Mouse (Mus musculus) layer of hippocampus, adult 6 months (tissue): ENCODE results near the gene Ube2i. TPM values are rescaled to one million over a fixed set of nuclear protein-coding genes. Genes with fewer than 3 reads are reported as not detected.

ENCODE experiments used
- long read RNA-seq, 2 experiments: library from polyadenylated mRNA; unstranded; transcript quantifications; one replicate each; pipeline ENCODE4 v2.0.0; 2019 to 2020
- microRNA-seq: library from miRNA; unstranded; fragments of <30 nt; microRNA quantifications from one replicate; pipeline ENCODE4 v1.2.0, GENCODE M21; 2020
- polyA plus RNA-seq: library from polyadenylated mRNA; unstranded; fragments of <200 nt; fragmentation: Nextera tagmentation; gene quantifications from 2 replicates; pipeline ENCODE4 v1.2.3, GENCODE M21; 2021

Gene Ube2i
- 235 and 259 TPM in 2 replicates for polyA plus RNA-seq
- long read RNA-seq, experiment 1, transcript Ube2i-213 (7 exons, 824 nt) = major isoform, 376 of 453 reads
- long read RNA-seq, experiment 1, transcript Ube2i-211 (7 exons, 890 nt) = minor isoform, 8 of 453 reads
- long read RNA-seq, experiment 1, transcript Ube2i-208 (8 exons, 1,286 nt) = minor isoform, 6 of 453 reads
- long read RNA-seq, experiment 1, partial matches to known transcripts = 23 of 453 reads
- long read RNA-seq, experiment 1, other reads (novel, unspliced or antisense) = 38 of 453 reads
- long read RNA-seq, experiment 2, transcript Ube2i-207 (4 exons, 2,755 nt) = minor isoform, 11 of 1,843 reads
- long read RNA-seq, experiment 2, transcript Ube2i-208 (8 exons, 1,286 nt) = minor isoform, 36 of 1,843 reads
- long read RNA-seq, experiment 2, transcript Ube2i-213 (7 exons, 824 nt) = major isoform, 1,578 of 1,843 reads
- long read RNA-seq, experiment 2, transcript Ube2i-211 (7 exons, 890 nt) = minor isoform, 37 of 1,843 reads
- long read RNA-seq, experiment 2, partial matches to known transcripts = 58 of 1,843 reads
- long read RNA-seq, experiment 2, other reads (novel, unspliced or antisense) = 115 of 1,843 reads

DNA sequence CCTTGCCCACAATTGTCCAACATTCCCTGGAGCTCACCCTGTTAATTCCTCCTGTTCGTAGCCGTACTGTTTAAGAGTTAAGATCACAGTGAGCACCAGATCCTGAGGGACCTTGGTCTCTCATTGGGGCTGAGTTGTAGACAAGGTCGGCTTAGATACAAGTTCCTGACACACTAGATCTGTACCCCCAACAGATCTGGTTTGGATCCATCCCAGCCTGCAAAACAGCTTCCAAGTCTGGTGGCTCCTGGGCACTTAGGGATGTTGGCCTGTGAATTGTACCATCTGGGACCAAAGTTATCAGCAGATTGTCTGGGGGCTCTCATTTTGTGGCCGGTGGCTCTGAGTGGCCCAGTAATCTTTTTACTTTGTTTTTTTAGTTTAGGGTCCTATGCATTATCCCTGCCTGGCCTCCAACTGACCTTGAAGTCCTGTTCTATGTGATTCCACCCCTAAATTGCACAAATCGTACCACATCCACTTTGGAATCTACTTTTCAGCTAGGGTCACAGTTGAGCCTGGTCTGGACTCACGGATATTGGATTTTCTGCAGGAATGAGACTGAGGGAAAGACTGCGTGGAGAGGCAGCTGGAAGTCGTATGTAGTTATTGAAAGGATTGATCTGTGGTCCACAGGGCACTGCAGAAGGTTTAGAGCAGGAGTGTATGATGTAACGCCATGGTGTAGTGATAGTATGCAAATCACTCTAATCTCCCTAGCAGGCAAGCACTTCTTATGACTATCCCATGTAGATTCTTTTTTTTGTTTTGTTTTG, at the start of gene Ube2i:
Ube2i (minus strand) TSS at position 52 of the 776 bp plus-strand sequence.

DNA sequence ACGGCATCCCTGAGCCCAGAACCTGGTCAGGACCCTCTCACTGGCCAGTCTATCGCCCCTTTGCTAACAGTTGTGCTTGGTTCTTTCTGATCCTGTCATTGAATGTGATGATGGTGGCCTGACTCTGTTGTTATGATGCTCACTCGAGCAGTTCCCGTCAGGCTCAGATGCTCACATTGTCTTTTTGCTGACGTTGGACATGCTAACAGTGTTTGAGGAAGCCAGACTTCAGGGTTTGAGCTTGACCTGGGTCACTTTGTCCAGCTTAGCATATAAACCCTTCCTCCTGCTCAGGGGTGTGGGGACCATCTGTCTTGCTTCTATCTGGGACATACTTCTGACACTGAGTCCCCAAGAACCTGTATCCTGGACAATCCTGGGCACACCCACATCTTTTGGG, 43.9 kb upstream of the Ube2i start, which contains the start of gene Prss29:
Prss29 (plus strand) TSS at position 301 of the 400 bp plus-strand sequence.

DNA sequence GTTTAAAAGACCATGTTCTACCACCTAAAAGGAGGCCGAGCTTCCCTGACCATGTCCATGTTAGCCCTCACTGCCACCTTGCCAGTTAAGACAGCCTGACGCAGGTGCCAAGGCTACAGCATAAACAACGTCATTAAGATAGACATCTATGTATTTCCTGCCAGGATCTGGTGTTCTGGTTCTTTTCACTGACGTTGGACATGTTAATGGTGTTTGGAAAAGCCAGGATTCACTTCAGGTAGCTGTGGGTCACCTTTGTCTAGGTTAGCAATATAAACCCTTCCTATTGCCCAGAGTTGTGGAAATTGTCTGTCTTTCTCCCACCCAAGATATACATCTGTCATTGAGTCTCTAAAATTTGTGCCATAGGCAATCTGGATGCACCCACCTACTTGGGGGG, 33.9 kb upstream of the Ube2i start, which contains the start of gene Prss28:
Prss28 (plus strand) TSS at position 301 of the 400 bp plus-strand sequence.

DNA sequence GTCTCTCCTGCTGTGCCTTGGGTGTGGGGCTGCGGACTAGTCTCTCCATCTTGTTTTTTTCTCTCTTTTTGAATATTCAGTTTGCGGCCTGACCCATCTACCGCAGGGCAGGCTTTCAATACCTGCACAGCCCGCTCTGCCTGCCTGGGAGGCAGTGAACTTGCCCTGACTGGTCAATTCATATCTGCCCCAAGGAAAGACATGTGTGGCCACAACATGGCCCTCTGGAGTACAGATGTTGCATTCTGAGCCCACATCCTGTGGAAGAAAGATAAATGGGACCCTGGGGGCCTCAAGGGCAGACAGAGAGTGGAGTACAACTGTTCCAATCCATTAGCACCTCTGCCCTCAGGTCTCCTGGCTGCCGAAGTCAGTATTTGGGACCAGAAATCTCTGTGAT, 23.7 kb upstream of the Ube2i start, which contains the start of gene Prss34:
Prss34 (plus strand) TSS at position 301 of the 400 bp plus-strand sequence.

DNA sequence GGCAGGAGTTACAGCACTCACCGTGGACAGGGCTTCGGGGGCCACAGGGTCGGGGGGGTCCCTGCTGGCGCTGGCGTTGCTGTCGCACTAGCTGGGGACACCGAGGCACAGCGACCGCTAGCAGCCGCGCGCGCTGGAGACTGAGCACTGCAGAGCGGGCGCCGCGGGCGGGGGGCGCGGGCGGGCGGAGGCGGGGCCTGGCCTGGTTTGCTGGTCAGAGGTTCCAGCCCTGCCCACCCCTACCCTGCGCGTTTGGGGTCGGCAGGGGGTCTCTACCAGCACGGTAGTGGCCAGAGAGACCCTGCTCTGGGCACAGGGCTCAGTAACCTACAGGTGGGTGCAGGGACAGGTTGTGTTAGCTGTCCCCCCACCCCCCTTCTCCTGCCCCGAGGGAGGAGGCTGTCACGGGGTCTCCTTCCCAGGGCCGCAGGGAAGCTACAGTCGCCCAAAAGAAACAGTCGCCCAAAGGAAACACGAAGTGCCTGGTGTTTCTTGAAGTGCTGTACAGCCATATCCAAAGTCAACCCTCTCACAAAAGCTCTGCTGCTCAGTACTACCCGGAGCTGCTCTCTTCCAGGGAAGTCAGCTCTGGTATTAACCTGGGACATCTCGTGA, 18.2 kb downstream of the Ube2i start, which contains the start of gene Baiap3:
Baiap3 (minus strand) TSS at position 225 of the 615 bp plus-strand sequence.

DNA sequence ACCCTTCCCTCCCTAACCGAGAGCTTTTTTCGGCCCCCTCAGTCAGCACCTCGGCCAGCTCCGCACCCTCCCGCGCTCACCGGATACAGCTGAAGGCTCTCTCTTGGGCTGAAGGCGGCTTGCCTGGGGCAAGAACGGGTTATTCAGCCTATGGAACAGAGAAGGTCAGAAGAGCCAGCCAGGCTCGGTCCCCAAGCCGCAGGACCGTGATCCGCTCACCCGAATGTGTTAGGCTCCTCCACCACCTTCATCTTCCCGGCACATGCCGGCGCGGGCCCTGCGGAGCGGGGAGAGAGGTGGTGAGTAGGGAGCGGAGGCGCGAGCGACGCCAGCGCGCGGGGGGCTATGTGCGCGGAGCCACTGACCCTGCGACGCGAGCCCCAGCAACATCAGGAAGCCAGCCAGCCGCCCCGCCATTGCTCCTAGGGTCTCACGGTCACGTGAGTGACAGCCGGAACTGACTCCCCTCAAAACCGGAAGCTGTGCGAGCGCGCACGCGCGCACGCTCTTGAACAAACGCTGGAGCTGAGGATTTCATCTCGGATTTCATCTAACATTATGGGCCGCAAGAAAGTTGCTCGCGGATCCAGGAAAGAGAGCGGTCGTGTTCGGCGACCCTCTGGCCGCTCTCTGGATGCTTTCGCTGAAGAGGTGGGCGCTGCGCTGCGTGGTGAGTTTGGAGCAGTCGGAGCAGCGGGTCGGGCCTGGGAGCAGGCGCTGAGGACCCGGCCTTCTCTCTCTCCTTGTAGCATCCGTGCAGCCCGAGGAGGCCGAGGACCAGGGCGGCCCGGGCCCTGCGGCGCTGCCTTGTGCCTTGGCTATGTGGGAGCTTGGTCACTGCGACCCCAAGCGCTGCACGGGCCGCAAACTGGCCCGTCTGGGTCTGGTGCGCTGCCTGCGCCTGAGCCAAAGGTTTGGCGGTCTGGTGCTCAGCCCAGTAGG, 34.5 kb downstream of the Ube2i start, which contains the start of the genes Gnptg and Tsr3:
Gnptg (minus strand) TSS at position 430 of the 942 bp plus-strand sequence.
Tsr3 (plus strand) TSS at position 476 of the 942 bp plus-strand sequence.

Small RNA genes lying within 50 kb of the gene (microRNA-seq; reads per million reads assigned to microRNA genes)
- gene Mir3547 = 186 reads per million, percentile 65 among the genes with 10 or more reads in this experiment

Other genes with a start within 250 kb of the Ube2i start
- 15.0 and 15.1 TPM in 2 replicates for gene Tmem204, start 191.0 kb downstream of the Ube2i start, polyA plus RNA-seq
- 9.6 and 9.7 TPM in 2 replicates for gene Telo2, start 158.7 kb downstream of the Ube2i start, polyA plus RNA-seq
- gene Ptx4, start 153.9 kb downstream of the Ube2i start, polyA plus RNA-seq = 0.79 and 0.80 TPM in 2 replicates
- 31.4 and 33.7 TPM in 2 replicates for gene Clcn7, start 141.2 kb downstream of the Ube2i start, polyA plus RNA-seq
- not detected in 2 replicates for gene Ccdc154, start 112.2 kb downstream of the Ube2i start, polyA plus RNA-seq
- not detected in 2 replicates for gene Gm38655, start 99.2 kb downstream of the Ube2i start, polyA plus RNA-seq
- gene BC003965, start 90.1 kb downstream of the Ube2i start, polyA plus RNA-seq = 23.3 and 25.0 TPM in 2 replicates
- gene Unkl, start 86.2 kb downstream of the Ube2i start, polyA plus RNA-seq = 15.3 and 15.6 TPM in 2 replicates
- 90.7 and 91.3 TPM in 2 replicates for gene Gnptg, start 34.5 kb downstream of the Ube2i start, polyA plus RNA-seq
- 58.8 and 62.6 TPM in 2 replicates for gene Tsr3, start 34.5 kb downstream of the Ube2i start, polyA plus RNA-seq
- gene Baiap3, start 18.3 kb downstream of the Ube2i start, polyA plus RNA-seq = 3.0 and 4.2 TPM in 2 replicates
- not detected in 2 replicates for gene Prss34, start 23.8 kb upstream of the Ube2i start, polyA plus RNA-seq
- not detected in 2 replicates for gene Prss28, start 34.0 kb upstream of the Ube2i start, polyA plus RNA-seq
- not detected in 2 replicates for gene Prss29, start 44.0 kb upstream of the Ube2i start, polyA plus RNA-seq
- gene Tpsab1, start 70.9 kb upstream of the Ube2i start, polyA plus RNA-seq = not detected in 2 replicates
- gene Tpsb2, start 91.7 kb upstream of the Ube2i start, polyA plus RNA-seq = not detected in 2 replicates
- not detected in 2 replicates for gene Tpsg1, start 94.7 kb upstream of the Ube2i start, polyA plus RNA-seq
- 16.4 and 17.4 TPM in 2 replicates for gene Cacna1h, start 159.2 kb upstream of the Ube2i start, polyA plus RNA-seq
- gene Tekt4, start 180.0 kb upstream of the Ube2i start, polyA plus RNA-seq = 1.8 and 2.0 TPM in 2 replicates
- 0.18 and 0.23 TPM in 2 replicates for gene Sstr5, start 222.7 kb upstream of the Ube2i start, polyA plus RNA-seq